Mouse (Mus musculus): ENCODE data around the gene Zfp655. TPM values are rescaled to one million over a fixed set of nuclear protein-coding genes. Genes with fewer than 3 reads are reported as not detected.
"Not testable (repeated sequence)": the region's sequence is repeated elsewhere in the genome, so short reads cannot be mapped to it uniquely, and the experiment has no call there.

Gene Zfp655
- total RNA-seq, 2 experiments from 2014 or later, result 33.1 to 34.2 TPM

GRCm38 (mm10) chr5:145205041-145205440 lies 26.5 kb upstream of the Zfp655 start:
- intact Hi-C loops (cut with DNase I), result no loop called here
- Histone ChIP-seq H3K27ac (no peak overlapping the region; the same call in 1 of the 2 replicates), H3K4me3 (peak overlapping the region; percentile 74)
- TF ChIP-seq CTCF (IDR thresholded peaks at IDR 0.05), result no peak
- no peak for DNase-seq (ENCODE audit: extremely low spot score in 1 of 2, low spot score in 2 of 2)

GRCm38 (mm10) chr5:145207385-145207784 lies 24.1 kb upstream of the Zfp655 start:
- no peak for TF ChIP-seq CTCF (IDR thresholded peaks at IDR 0.05)
- no peak for DNase-seq (ENCODE audit: extremely low spot score in 1 of 2, low spot score in 2 of 2)
- Histone ChIP-seq H3K4me3 (no peak overlapping the region), H3K27ac (no peak overlapping the region)
- intact Hi-C loops (cut with DNase I), result no loop called here

- no peak for DNase-seq (ENCODE audit: extremely low spot score in 1 of 2, low spot score in 2 of 2)
- no peak for TF ChIP-seq CTCF (IDR thresholded peaks at IDR 0.05)
- Histone ChIP-seq H3K4me3 (no peak overlapping the region), H3K27ac (no peak overlapping the region)
- intact Hi-C loops (cut with DNase I), result no loop called here
These were observed 23.6 kb upstream of the Zfp655 start for GRCm38 (mm10) chr5:145207954-145208353.

- intact Hi-C loops (cut with DNase I); DNase-seq (ENCODE audit: extremely low spot score in 1 of 2, low spot score in 2 of 2); H3K4me3 ChIP-seq; H3K27ac ChIP-seq: not testable (repeated sequence)
These were observed 23.1 kb upstream of the Zfp655 start for GRCm38 (mm10) chr5:145208391-145208790.

GRCm38 (mm10) chr5:145211340-145211739 lies 20.2 kb upstream of the Zfp655 start:
- TF ChIP-seq CTCF (IDR thresholded peaks at IDR 0.05), result no peak
- no peak overlapping the region for H3K27ac ChIP-seq
- H3K4me3 ChIP-seq, result no peak overlapping the region
- intact Hi-C loops (cut with DNase I), result no loop called here
- DNase-seq (ENCODE audit: extremely low spot score in 1 of 2, low spot score in 2 of 2), result no peak

GRCm38 (mm10) chr5:145212216-145212615 lies 19.3 kb upstream of the Zfp655 start:
- H3K4me3 ChIP-seq, result no peak overlapping the region
- H3K27ac ChIP-seq, result no peak overlapping the region
- intact Hi-C loops (cut with DNase I), result no loop called here
- no peak for DNase-seq (ENCODE audit: extremely low spot score in 1 of 2, low spot score in 2 of 2)
- no peak for TF ChIP-seq CTCF (IDR thresholded peaks at IDR 0.05)

- intact Hi-C loops (cut with DNase I), result no loop called here
- no peak for DNase-seq (ENCODE audit: extremely low spot score in 1 of 2, low spot score in 2 of 2)
- no peak overlapping the region for H3K4me3 ChIP-seq
- no peak for TF ChIP-seq CTCF (IDR thresholded peaks at IDR 0.05)
- H3K27ac ChIP-seq, result no peak overlapping the region
These were observed 18.0 kb upstream of the Zfp655 start for GRCm38 (mm10) chr5:145213505-145213904.

- H3K27ac ChIP-seq, result no peak overlapping the region
- intact Hi-C loops (cut with DNase I), result no loop called here
- TF ChIP-seq CTCF (IDR thresholded peaks at IDR 0.05), result peak; percentile 50
- no peak overlapping the region for H3K4me3 ChIP-seq
- no peak for DNase-seq (ENCODE audit: extremely low spot score in 1 of 2, low spot score in 2 of 2)
These were observed 16.8 kb upstream of the Zfp655 start for GRCm38 (mm10) chr5:145214679-145215078.

GRCm38 (mm10) chr5:145217746-145218145 lies 13.8 kb upstream of the Zfp655 start:
- TF ChIP-seq CTCF (IDR thresholded peaks at IDR 0.05), result no peak
- no peak overlapping the region for H3K4me3 ChIP-seq
- H3K27ac ChIP-seq, result no peak overlapping the region
- intact Hi-C loops (cut with DNase I), result no loop called here
- no peak for DNase-seq (ENCODE audit: extremely low spot score in 1 of 2, low spot score in 2 of 2)

- H3K4me3 ChIP-seq, result no peak overlapping the region
- intact Hi-C loops (cut with DNase I), result no loop called here
- H3K27ac ChIP-seq, result no peak overlapping the region
- no peak for DNase-seq (ENCODE audit: extremely low spot score in 1 of 2, low spot score in 2 of 2)
- no peak for TF ChIP-seq CTCF (IDR thresholded peaks at IDR 0.05)
These were observed 13.3 kb upstream of the Zfp655 start for GRCm38 (mm10) chr5:145218206-145218605.

GRCm38 (mm10) chr5:145218671-145219070 lies 12.8 kb upstream of the Zfp655 start:
- no peak overlapping the region for H3K4me3 ChIP-seq
- DNase-seq (ENCODE audit: extremely low spot score in 1 of 2, low spot score in 2 of 2), result no peak
- TF ChIP-seq CTCF (IDR thresholded peaks at IDR 0.05), result no peak
- intact Hi-C loops (cut with DNase I), result no loop called here
- H3K27ac ChIP-seq, result no peak overlapping the region

GRCm38 (mm10) chr5:145219981-145220380 lies 11.5 kb upstream of the Zfp655 start:
- no peak for TF ChIP-seq CTCF (IDR thresholded peaks at IDR 0.05)
- intact Hi-C loops (cut with DNase I), result no loop called here
- DNase-seq (ENCODE audit: extremely low spot score in 1 of 2, low spot score in 2 of 2), result no peak
- Histone ChIP-seq H3K27ac (no peak overlapping the region), H3K4me3 (no peak overlapping the region)

GRCm38 (mm10) chr5:145222840-145223239 lies 8.7 kb upstream of the Zfp655 start:
- DNase-seq (ENCODE audit: extremely low spot score in 1 of 2, low spot score in 2 of 2), result no peak
- intact Hi-C loops (cut with DNase I), result no loop called here
- TF ChIP-seq CTCF (IDR thresholded peaks at IDR 0.05), result no peak

GRCm38 (mm10) chr5:145223395-145223794 lies 8.1 kb upstream of the Zfp655 start:
- TF ChIP-seq CTCF (IDR thresholded peaks at IDR 0.05), result no peak
- intact Hi-C loops (cut with DNase I), result no loop called here
- no peak for DNase-seq (ENCODE audit: extremely low spot score in 1 of 2, low spot score in 2 of 2)

More at GRCm38 (mm10) chr5:145222840-145223239, 8.7 kb upstream of the Zfp655 start:
- Histone ChIP-seq H3K4me3 (no peak overlapping the region), H3K27ac (no peak overlapping the region)

More at GRCm38 (mm10) chr5:145223395-145223794, 8.1 kb upstream of the Zfp655 start:
- no peak overlapping the region for H3K27ac ChIP-seq
- no peak overlapping the region for H3K4me3 ChIP-seq

All from left cerebral cortex, adult 2 months (tissue).